Mouse (Mus musculus) heart, adult 2 months (tissue): ENCODE measurements around the gene Katna1. TPM values are rescaled to one million over a fixed set of nuclear protein-coding genes. Genes with fewer than 3 reads are reported as not detected.
"Not testable (repeated sequence)": the region's sequence is repeated elsewhere in the genome, so short reads cannot be mapped to it uniquely, and the experiment has no call there.

Experiments used
- DNase-seq, 2 experiments: peaks; one replicate each; pipeline ENCODE4 v3.0.0; 2021
- H3K27ac ChIP-seq: fragments of 200-600 bp; 2 replicates; pipeline ENCODE4 v1.8.1; 2022
- H3K27me3 ChIP-seq: fragments of 200-500 bp; 2 replicates; pipeline ENCODE4 v1.6.1; 2012; ENCODE audit warnings: mild to moderate bottlenecking, low read length, inconsistent platforms, mixed read lengths; ENCODE audit not compliant: control insufficient read depth, insufficient read depth
- H3K36me3 ChIP-seq: fragments of 200-500 bp; 2 replicates; pipeline ENCODE4 v1.6.1; 2012; ENCODE audit warnings: low read length, inconsistent platforms; ENCODE audit not compliant: control insufficient read depth, insufficient read depth
- H3K4me1 ChIP-seq: fragments of 200-500 bp; 2 replicates; pipeline ENCODE4 v1.6.1; 2011; ENCODE audit warnings: low read length; ENCODE audit not compliant: control insufficient read depth, insufficient read depth
- H3K4me3 ChIP-seq: fragments of 200-600 bp; 2 replicates; pipeline ENCODE4 v1.8.1; 2022
- H3K79me2 ChIP-seq: fragments of 200-500 bp; replicated peaks from 2 replicates; pipeline ENCODE4 v1.6.1; 2012; ENCODE audit warnings: mild to moderate bottlenecking, inconsistent platforms, low read length, moderate library complexity, mixed read lengths; ENCODE audit not compliant: control insufficient read depth, insufficient read depth
- H3K9ac ChIP-seq: fragments of 200-500 bp; 2 replicates; pipeline ENCODE4 v1.6.1; 2012; ENCODE audit warnings: low read depth, mild to moderate bottlenecking, control low read depth, inconsistent platforms, low read length, mixed read lengths
- CTCF ChIP-seq: fragments of 200-600 bp; IDR thresholded peaks from 2 replicates; pipeline ENCODE4 v1.8.1; 2022; ENCODE audit warnings: antibody characterized with exemption, mild to moderate bottlenecking, moderate library complexity
- EP300 ChIP-seq: fragments of 200-500 bp; IDR thresholded peaks from 2 replicates; pipeline ENCODE4 v1.6.1; 2011; ENCODE audit warnings: low read depth, low read length, control low read depth; ENCODE audit not compliant: insufficient read depth
- POLR2A ChIP-seq: fragments of 200-500 bp; IDR thresholded peaks from 2 replicates; pipeline ENCODE4 v1.6.1; 2011; ENCODE audit warnings: mild to moderate bottlenecking, low read depth, low read length, control low read depth; ENCODE audit not compliant: insufficient read depth
- WGBS: fragments of 180-500 bp; shearing (Covaris S2); methylation state at CpG from one replicate; pipeline ENCODE4 v1.1.7; 2018; 5-methylcytosine and 5-hydroxymethylcytosine counted together
- intact Hi-C: fragments of 180-260 bp; cut with DNase I; formaldehyde crosslinking; loops from one replicate; pipeline ENCODE4 v1.15.1; 2025
- polyA plus RNA-seq: library from polyadenylated mRNA; depleted of rRNA; stranded (reverse); fragments of >200 nt; gene quantifications from 2 replicates; pipeline ENCODE4 v1.2.3, GENCODE M21; 2012
- total RNA-seq, 2 experiments: library from RNA; stranded (reverse); gene quantifications; 2 replicates each; pipeline ENCODE4 v1.2.3; 2021

Gene Katna1
- total and polyA plus RNA-seq, 3 experiments = 3.7 to 14.2 (median 11.9) TPM

GRCm38 (mm10) chr10:7726501-7726812 is 657 bp downstream of the Katna1 start:
- peaks cover 1% of the 10 kb centered on the region; the same call in 1 of the 2 replicates for H3K4me1 ChIP-seq
- no peak for TF ChIP-seq EP300
- no peak for TF ChIP-seq CTCF
- TF ChIP-seq POLR2A = no peak
- no peaks in the 10 kb centered on the region for H3K36me3 ChIP-seq
- H3K27ac ChIP-seq = peak overlapping the region; percentile 80
- H3K79me2 ChIP-seq = peaks cover 4% of the 10 kb centered on the region; the same call in 1 of the 2 replicates
- WGBS = 0% methylated on average over 8 of the region's 8 CpGs
- DNase-seq = no peak
- intact Hi-C loops = loop anchor here (5.0 kb wide), 2 partner anchors 44 to 56 kb away; partner anchors contain the start of genes Lats1 and Pcmt1
- peak overlapping the region; percentile 92 for H3K9ac ChIP-seq
- peak overlapping the region; percentile 78 for H3K4me3 ChIP-seq
- no peaks in the 10 kb centered on the region for H3K27me3 ChIP-seq

- TF ChIP-seq EP300 (no peak), CTCF (no peak), POLR2A (no peak)
- intact Hi-C loops = loop anchor here (5.0 kb wide), 2 partner anchors 45 to 55 kb away; partner anchors contain the start of genes Lats1 and Pcmt1
- Histone ChIP-seq H3K27ac (no peak overlapping the region), H3K4me1 (peaks cover 1% of the 10 kb centered on the region; the same call in 1 of the 2 replicates), H3K4me3 (no peak overlapping the region), H3K79me2 (peaks cover 4% of the 10 kb centered on the region; the same call in 1 of the 2 replicates), H3K27me3 (no peaks in the 10 kb centered on the region), H3K36me3 (no peaks in the 10 kb centered on the region), H3K9ac (no peak overlapping the region)
- no peak for DNase-seq
- 16% methylated on average over 3 of the region's 3 CpGs for WGBS
Observed at GRCm38 (mm10) chr10:7727011-7727410, 1.2 kb downstream of the Katna1 start.

DNA sequence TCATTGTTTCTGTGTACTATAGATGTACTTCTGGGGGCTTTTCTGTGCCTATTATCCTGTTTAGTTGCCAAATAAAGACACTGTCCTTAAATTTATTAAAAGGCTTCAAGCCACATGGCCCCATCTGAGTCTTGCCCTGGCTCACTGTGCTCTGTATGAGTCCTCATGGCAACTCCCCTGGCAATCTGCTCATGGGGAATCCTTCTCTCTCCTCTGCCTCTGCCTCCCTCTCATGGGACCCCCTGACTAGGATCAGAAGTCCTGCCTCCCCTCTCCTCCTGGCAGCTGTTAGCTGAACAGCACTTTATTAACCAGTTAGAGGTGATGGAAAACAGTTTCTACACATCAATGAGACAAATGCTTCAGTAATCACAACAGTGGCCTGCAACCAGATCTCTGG is 5.8 kb downstream of the Katna1 start:
- intact Hi-C loops = no loop called here
- Histone ChIP-seq H3K79me2 (peaks cover 4% of the 10 kb centered on the region; the same call in 1 of the 2 replicates), H3K4me3 (no peak overlapping the region), H3K27me3 (no peaks in the 10 kb centered on the region), H3K9ac (no peak overlapping the region), H3K36me3 (no peaks in the 10 kb centered on the region), H3K27ac (no peak overlapping the region), H3K4me1 (peaks cover 3% of the 10 kb centered on the region)
- TF ChIP-seq CTCF (no peak), POLR2A (no peak), EP300 (no peak)
- no peak for DNase-seq

- H3K9ac ChIP-seq = no peak overlapping the region
- DNase-seq = no peak
- TF ChIP-seq POLR2A (no peak), EP300 (no peak), CTCF (no peak)
Observed at GRCm38 (mm10) chr10:7737122-7737521, 11.3 kb downstream of the Katna1 start.

DNA sequence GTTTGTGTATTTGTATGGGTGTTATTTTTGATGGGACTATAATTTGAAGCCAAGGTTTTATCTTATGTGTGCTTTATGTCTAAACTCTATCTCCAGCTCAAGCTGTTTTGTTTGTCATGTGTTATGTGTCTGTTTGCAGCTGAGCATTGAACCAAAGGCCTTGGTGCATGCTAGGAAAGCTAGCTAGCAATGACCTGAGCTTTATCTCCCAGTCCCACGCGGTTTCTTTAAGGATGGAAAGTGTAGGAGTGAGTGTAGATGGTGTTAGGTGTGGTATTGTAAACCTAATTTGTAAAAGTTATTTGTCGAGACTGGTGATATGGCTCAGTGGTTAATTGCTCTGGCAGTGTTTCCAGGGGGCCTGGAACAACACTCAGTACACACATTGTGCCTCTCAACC is 12.1 kb downstream of the Katna1 start:
- WGBS = 73% methylated on average over 3 of the region's 3 CpGs
- peaks cover 3% of the 10 kb centered on the region; the same call in 1 of the 2 replicates for H3K79me2 ChIP-seq
- DNase-seq = no peak
- no peak overlapping the region for H3K27ac ChIP-seq
- H3K27me3 ChIP-seq = no peaks in the 10 kb centered on the region
- intact Hi-C loops = no loop called here
- no peak overlapping the region for H3K4me3 ChIP-seq
- peaks cover 4% of the 10 kb centered on the region for H3K4me1 ChIP-seq
- TF ChIP-seq EP300 = no peak
- TF ChIP-seq CTCF = no peak
- TF ChIP-seq POLR2A = no peak
- no peaks in the 10 kb centered on the region for H3K36me3 ChIP-seq
- no peak overlapping the region for H3K9ac ChIP-seq

More at GRCm38 (mm10) chr10:7737122-7737521, 11.3 kb downstream of the Katna1 start:
- Histone ChIP-seq H3K27me3 (no peaks in the 10 kb centered on the region), H3K79me2 (peaks cover 3% of the 10 kb centered on the region; the same call in 1 of the 2 replicates), H3K36me3 (no peaks in the 10 kb centered on the region), H3K4me3 (no peak overlapping the region), H3K4me1 (peaks cover 4% of the 10 kb centered on the region), H3K27ac (no peak overlapping the region)
- intact Hi-C loops = no loop called here

- intact Hi-C loops, H3K36me3 ChIP-seq, H3K79me2 ChIP-seq, H3K27ac ChIP-seq, H3K4me3 ChIP-seq, DNase-seq, H3K4me1 ChIP-seq, H3K27me3 ChIP-seq, H3K9ac ChIP-seq: not testable (repeated sequence)
- 95% methylated on average over 6 of the region's 6 CpGs for WGBS
Observed at GRCm38 (mm10) chr10:7745528-7745927, 19.7 kb downstream of the Katna1 start.

DNA sequence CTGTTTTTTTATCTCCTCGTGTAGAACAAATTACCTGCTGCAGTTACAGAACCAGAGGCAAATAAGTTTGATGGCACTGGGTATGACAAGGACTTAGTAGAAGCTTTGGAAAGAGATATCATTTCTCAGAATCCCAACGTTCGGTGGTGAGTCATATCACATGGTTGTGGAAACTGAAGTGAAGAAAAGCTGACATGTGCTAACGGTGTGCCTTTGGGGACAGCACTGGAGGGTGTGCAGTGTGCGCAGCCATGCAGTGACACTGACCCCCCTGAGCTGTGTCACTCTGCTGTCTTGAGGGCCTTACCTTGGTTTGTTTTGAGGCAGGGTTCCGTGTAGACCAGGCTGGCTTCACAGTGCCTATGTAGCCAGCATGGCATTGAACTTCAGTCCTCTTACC is 23.0 kb downstream of the Katna1 start:
- TF ChIP-seq POLR2A (no peak), EP300 (no peak), CTCF (no peak)
- Histone ChIP-seq H3K27me3 (no peaks in the 10 kb centered on the region), H3K4me1 (no peaks in the 10 kb centered on the region), H3K27ac (no peak overlapping the region), H3K36me3 (no peaks in the 10 kb centered on the region), H3K79me2 (no peaks in the 10 kb centered on the region), H3K4me3 (no peak overlapping the region), H3K9ac (no peak overlapping the region)
- 81% methylated on average over 6 of the region's 6 CpGs for WGBS
- intact Hi-C loops = no loop called here
- DNase-seq = no peak
